Mouse (Mus musculus): ENCODE measurements at regions not wholly inside any gene's neighbourhood (a gene's known extent, or its start where the extent isn't known, plus 50 kb on each side); places are given as distances from the start of the nearest gene placed in this dataset.

- Histone ChIP-seq H3K4me3 (ENCODE audit: low read depth, low read length) (no peak overlapping the region), H3K27me3 (ENCODE audit: control insufficient read depth, insufficient read depth, low read length) (no peaks in the 10 kb centered on the region), H3K27ac (ENCODE audit: low read depth) (no peak overlapping the region), H3K4me1 (ENCODE audit: control insufficient read depth, insufficient read depth) (no peaks in the 10 kb centered on the region), H3K9me3 (replicated peaks; ENCODE audit: control insufficient read depth, low read length) (no peaks in the 10 kb centered on the region), H3K9ac (replicated peaks; ENCODE audit: low read depth, low read length) (no peak overlapping the region), H3K36me3 (replicated peaks; ENCODE audit: control insufficient read depth, insufficient read depth, low read length) (no peaks in the 10 kb centered on the region), H3K4me2 (ENCODE audit: low read depth, low read length) (no peak overlapping the region)
- DNase-seq (ENCODE audit: low spot score) (no peak), ATAC-seq (ENCODE audit: insufficient read depth, low read depth) (no peak)
- no peak for TF ChIP-seq CTCF (IDR thresholded peaks at IDR 0.05; ENCODE audit: low read depth)
- TF ChIP-seq EP300 (IDR thresholded peaks at IDR 0.05; ENCODE audit: low read depth) = no peak
- WGBS = 65% methylated on average over 1 of the region's 1 CpGs
Measured at GRCm38 (mm10) chr1:51688224-51688545, 210.0 kb upstream of the Nabp1 start.

- Histone ChIP-seq H3K4me3 (ENCODE audit: low read depth, low read length) (no peak overlapping the region), H3K27me3 (ENCODE audit: control insufficient read depth, insufficient read depth, low read length) (no peaks in the 10 kb centered on the region), H3K27ac (ENCODE audit: low read depth) (no peak overlapping the region), H3K36me3 (replicated peaks; ENCODE audit: control insufficient read depth, insufficient read depth, low read length) (no peaks in the 10 kb centered on the region), H3K4me2 (ENCODE audit: low read depth, low read length) (no peak overlapping the region), H3K9ac (replicated peaks; ENCODE audit: low read depth, low read length) (no peak overlapping the region), H3K9me3 (replicated peaks; ENCODE audit: control insufficient read depth, low read length) (no peaks in the 10 kb centered on the region), H3K4me1 (ENCODE audit: control insufficient read depth, insufficient read depth) (no peaks in the 10 kb centered on the region)
- no peak for DNase-seq (ENCODE audit: low spot score)
- TF ChIP-seq CTCF (IDR thresholded peaks at IDR 0.05; ENCODE audit: low read depth) (no peak), EP300 (IDR thresholded peaks at IDR 0.05; ENCODE audit: low read depth) (no peak)
- 52% methylated on average over 7 of the region's 7 CpGs for WGBS
- no peak for ATAC-seq (ENCODE audit: insufficient read depth, low read depth)
Measured at GRCm38 (mm10) chr1:51687484-51688223, 209.4 kb upstream of the Nabp1 start.

GRCm38 (mm10) chr1:51686759-51687158 lies 208.5 kb upstream of the Nabp1 start:
- no peaks in the 10 kb centered on the region for H3K4me1 ChIP-seq (ENCODE audit: control insufficient read depth, insufficient read depth)
- no peak overlapping the region for H3K4me3 ChIP-seq (ENCODE audit: low read depth, low read length)
- TF ChIP-seq CTCF (IDR thresholded peaks at IDR 0.05; ENCODE audit: low read depth) = no peak
- TF ChIP-seq EP300 (IDR thresholded peaks at IDR 0.05; ENCODE audit: low read depth) = no peak
- DNase-seq (ENCODE audit: low spot score) (no peak), ATAC-seq (ENCODE audit: insufficient read depth, low read depth) (no peak)
- no peaks in the 10 kb centered on the region for H3K27me3 ChIP-seq (ENCODE audit: control insufficient read depth, insufficient read depth, low read length)
- no peaks in the 10 kb centered on the region for H3K36me3 ChIP-seq (replicated peaks; ENCODE audit: control insufficient read depth, insufficient read depth, low read length)
- H3K9ac ChIP-seq (replicated peaks; ENCODE audit: low read depth, low read length) = no peak overlapping the region
- 78% methylated on average over 3 of the region's 3 CpGs for WGBS
- no peak overlapping the region for H3K27ac ChIP-seq (ENCODE audit: low read depth)
- H3K4me2 ChIP-seq (ENCODE audit: low read depth, low read length) = no peak overlapping the region
- no peaks in the 10 kb centered on the region for H3K9me3 ChIP-seq (replicated peaks; ENCODE audit: control insufficient read depth, low read length)

GRCm38 (mm10) chr1:51682273-51682672 lies 204.0 kb upstream of the Nabp1 start:
- WGBS = 79% methylated on average over 5 of the region's 5 CpGs
- TF ChIP-seq EP300 (IDR thresholded peaks at IDR 0.05; ENCODE audit: low read depth) (no peak), CTCF (IDR thresholded peaks at IDR 0.05; ENCODE audit: low read depth) (no peak)

GRCm38 (mm10) chr1:51681872-51682271 lies 203.6 kb upstream of the Nabp1 start:
- Histone ChIP-seq H3K36me3 (replicated peaks; ENCODE audit: control insufficient read depth, insufficient read depth, low read length) (no peaks in the 10 kb centered on the region), H3K9ac (replicated peaks; ENCODE audit: low read depth, low read length) (no peak overlapping the region), H3K4me2 (ENCODE audit: low read depth, low read length) (no peak overlapping the region), H3K9me3 (replicated peaks; ENCODE audit: control insufficient read depth, low read length) (no peaks in the 10 kb centered on the region), H3K4me1 (ENCODE audit: control insufficient read depth, insufficient read depth) (no peaks in the 10 kb centered on the region), H3K27ac (ENCODE audit: low read depth) (no peak overlapping the region), H3K4me3 (ENCODE audit: low read depth, low read length) (no peak overlapping the region), H3K27me3 (ENCODE audit: control insufficient read depth, insufficient read depth, low read length) (no peaks in the 10 kb centered on the region)
- DNase-seq (ENCODE audit: low spot score) (no peak), ATAC-seq (ENCODE audit: insufficient read depth, low read depth) (no peak)
- TF ChIP-seq EP300 (IDR thresholded peaks at IDR 0.05; ENCODE audit: low read depth) (no peak), CTCF (IDR thresholded peaks at IDR 0.05; ENCODE audit: low read depth) (no peak)

More at GRCm38 (mm10) chr1:51682273-51682672, 204.0 kb upstream of the Nabp1 start:
- Histone ChIP-seq H3K4me3 (ENCODE audit: low read depth, low read length) (no peak overlapping the region), H3K36me3 (replicated peaks; ENCODE audit: control insufficient read depth, insufficient read depth, low read length) (no peaks in the 10 kb centered on the region), H3K9ac (replicated peaks; ENCODE audit: low read depth, low read length) (no peak overlapping the region), H3K4me2 (ENCODE audit: low read depth, low read length) (no peak overlapping the region), H3K27ac (ENCODE audit: low read depth) (no peak overlapping the region), H3K9me3 (replicated peaks; ENCODE audit: control insufficient read depth, low read length) (no peaks in the 10 kb centered on the region), H3K27me3 (ENCODE audit: control insufficient read depth, insufficient read depth, low read length) (no peaks in the 10 kb centered on the region), H3K4me1 (ENCODE audit: control insufficient read depth, insufficient read depth) (no peaks in the 10 kb centered on the region)
- ATAC-seq (ENCODE audit: insufficient read depth, low read depth) = no peak
- DNase-seq (ENCODE audit: low spot score) = no peak

GRCm38 (mm10) chr1:51680725-51681124 lies 202.5 kb upstream of the Nabp1 start:
- TF ChIP-seq EP300 (IDR thresholded peaks at IDR 0.05; ENCODE audit: low read depth) = no peak
- no peak for TF ChIP-seq CTCF (IDR thresholded peaks at IDR 0.05; ENCODE audit: low read depth)

More at GRCm38 (mm10) chr1:51680725-51681124, 202.5 kb upstream of the Nabp1 start:
- Histone ChIP-seq H3K27ac (ENCODE audit: low read depth) (no peak overlapping the region), H3K4me1 (ENCODE audit: control insufficient read depth, insufficient read depth) (no peaks in the 10 kb centered on the region), H3K9ac (replicated peaks; ENCODE audit: low read depth, low read length) (no peak overlapping the region), H3K4me3 (ENCODE audit: low read depth, low read length) (no peak overlapping the region), H3K9me3 (replicated peaks; ENCODE audit: control insufficient read depth, low read length) (no peaks in the 10 kb centered on the region), H3K27me3 (ENCODE audit: control insufficient read depth, insufficient read depth, low read length) (no peaks in the 10 kb centered on the region), H3K36me3 (replicated peaks; ENCODE audit: control insufficient read depth, insufficient read depth, low read length) (no peaks in the 10 kb centered on the region), H3K4me2 (ENCODE audit: low read depth, low read length) (no peak overlapping the region)
- 68% methylated on average over 6 of the region's 6 CpGs for WGBS
- ATAC-seq (ENCODE audit: insufficient read depth, low read depth) = no peak
- no peak for DNase-seq (ENCODE audit: low spot score)
